Mouse (Mus musculus) heart, adult 2 months (tissue): ENCODE results near the gene Syt2. TPM values are rescaled to one million over a fixed set of nuclear protein-coding genes. Genes with fewer than 3 reads are reported as not detected.
A peak's percentile ranks its signal among the peaks of the same experiment; 100 is the strongest.

Experiments
- DNase-seq, 2 experiments: peaks; one replicate each; pipeline ENCODE4 v3.0.0; 2021
- H3K27ac ChIP-seq: fragments of 200-600 bp; 2 replicates; pipeline ENCODE4 v1.8.1; 2022
- H3K27me3 ChIP-seq: fragments of 200-500 bp; 2 replicates; pipeline ENCODE4 v1.6.1; 2012; ENCODE audit warnings: mild to moderate bottlenecking, low read length, inconsistent platforms, mixed read lengths; ENCODE audit not compliant: control insufficient read depth, insufficient read depth
- H3K36me3 ChIP-seq: fragments of 200-500 bp; 2 replicates; pipeline ENCODE4 v1.6.1; 2012; ENCODE audit warnings: low read length, inconsistent platforms; ENCODE audit not compliant: control insufficient read depth, insufficient read depth
- H3K4me1 ChIP-seq: fragments of 200-500 bp; 2 replicates; pipeline ENCODE4 v1.6.1; 2011; ENCODE audit warnings: low read length; ENCODE audit not compliant: control insufficient read depth, insufficient read depth
- H3K4me3 ChIP-seq: fragments of 200-600 bp; 2 replicates; pipeline ENCODE4 v1.8.1; 2022
- H3K79me2 ChIP-seq: fragments of 200-500 bp; replicated peaks from 2 replicates; pipeline ENCODE4 v1.6.1; 2012; ENCODE audit warnings: mild to moderate bottlenecking, inconsistent platforms, low read length, moderate library complexity, mixed read lengths; ENCODE audit not compliant: control insufficient read depth, insufficient read depth
- H3K9ac ChIP-seq: fragments of 200-500 bp; 2 replicates; pipeline ENCODE4 v1.6.1; 2012; ENCODE audit warnings: low read depth, mild to moderate bottlenecking, control low read depth, inconsistent platforms, low read length, mixed read lengths
- CTCF ChIP-seq: fragments of 200-600 bp; IDR thresholded peaks from 2 replicates; pipeline ENCODE4 v1.8.1; 2022; ENCODE audit warnings: antibody characterized with exemption, mild to moderate bottlenecking, moderate library complexity
- EP300 ChIP-seq: fragments of 200-500 bp; IDR thresholded peaks from 2 replicates; pipeline ENCODE4 v1.6.1; 2011; ENCODE audit warnings: low read depth, low read length, control low read depth; ENCODE audit not compliant: insufficient read depth
- POLR2A ChIP-seq: fragments of 200-500 bp; IDR thresholded peaks from 2 replicates; pipeline ENCODE4 v1.6.1; 2011; ENCODE audit warnings: mild to moderate bottlenecking, low read depth, low read length, control low read depth; ENCODE audit not compliant: insufficient read depth
- WGBS: fragments of 180-500 bp; shearing (Covaris S2); methylation state at CpG from one replicate; pipeline ENCODE4 v1.1.7; 2018; 5-methylcytosine and 5-hydroxymethylcytosine counted together
- intact Hi-C: fragments of 180-260 bp; cut with DNase I; formaldehyde crosslinking; loops from one replicate; pipeline ENCODE4 v1.15.1; 2025
- polyA plus RNA-seq: library from polyadenylated mRNA; depleted of rRNA; stranded (reverse); fragments of >200 nt; gene quantifications from 2 replicates; pipeline ENCODE4 v1.2.3, GENCODE M21; 2012
- total RNA-seq, 2 experiments: library from RNA; stranded (reverse); gene quantifications; 2 replicates each; pipeline ENCODE4 v1.2.3; 2021

The Syt2 gene
- total and polyA plus RNA-seq, 3 experiments, result 0.04 to 0.05 TPM; not detected in 1

DNA sequence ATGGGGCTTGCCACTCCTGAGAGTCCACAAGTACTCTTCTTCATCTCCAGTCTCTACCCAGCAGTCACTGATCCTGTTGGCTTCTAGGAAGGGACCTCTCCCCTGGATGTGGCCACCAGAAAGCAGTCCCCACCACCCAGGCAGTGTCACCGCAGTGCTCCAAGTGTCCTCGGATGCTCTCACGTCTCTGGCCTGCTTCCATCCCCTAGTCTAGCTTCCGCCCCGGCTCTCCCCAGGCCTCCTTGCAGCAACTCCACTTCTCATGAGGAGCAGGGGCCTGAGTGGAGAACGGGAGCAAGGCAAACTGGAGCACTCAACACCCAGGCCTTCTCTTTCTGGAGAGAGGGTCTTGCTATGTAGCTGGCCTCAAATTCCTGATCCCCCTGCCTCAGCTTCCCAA lies 112.7 kb downstream of the Syt2 start:
- Histone ChIP-seq H3K27ac (no peak overlapping the region; the same call in 1 of the 2 replicates), H3K27me3 (no peaks in the 10 kb centered on the region), H3K9ac (no peak overlapping the region; the same call in 1 of the 2 replicates), H3K4me3 (no peak overlapping the region), H3K79me2 (no peaks in the 10 kb centered on the region), H3K4me1 (peaks cover 13% of the 10 kb centered on the region), H3K36me3 (peaks cover 8% of the 10 kb centered on the region; the same call in 1 of the 2 replicates)
- 46% methylated on average over 6 of the region's 6 CpGs for WGBS
- no peak for TF ChIP-seq EP300
- no peak for TF ChIP-seq CTCF
- no peak for TF ChIP-seq POLR2A
- DNase-seq, result peak in 1 of 2 experiments; percentile 50
- intact Hi-C loops, result no loop called here

DNA sequence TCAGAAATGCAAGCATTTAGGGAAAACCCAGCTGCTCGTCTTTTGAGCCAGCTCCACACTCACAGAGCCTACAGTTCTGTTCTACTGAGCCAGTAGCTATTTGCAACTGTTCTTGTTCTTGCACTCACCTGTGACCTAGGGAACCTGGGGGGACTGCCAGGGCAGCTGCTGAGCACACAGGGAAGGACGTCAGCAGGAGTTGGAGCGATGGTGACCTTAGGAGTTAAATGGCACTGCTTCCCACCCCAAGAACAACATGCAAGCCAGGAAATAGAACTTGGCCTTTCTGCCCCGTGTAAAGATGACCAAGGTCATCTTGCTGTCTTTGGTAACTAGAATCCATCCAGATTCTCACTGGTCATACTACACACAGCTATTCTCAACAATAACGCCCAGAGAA lies 114.2 kb downstream of the Syt2 start:
- no peaks in the 10 kb centered on the region for H3K27me3 ChIP-seq
- peaks cover 8% of the 10 kb centered on the region; the same call in 1 of the 2 replicates for H3K36me3 ChIP-seq
- no peaks in the 10 kb centered on the region for H3K79me2 ChIP-seq
- 67% methylated on average over 5 of the region's 5 CpGs for WGBS
- intact Hi-C loops, result no loop called here
- no peak overlapping the region for H3K4me3 ChIP-seq
- peak overlapping the region; percentile 15; the same call in 1 of the 2 replicates for H3K27ac ChIP-seq
- TF ChIP-seq EP300 (no peak), CTCF (no peak)
- no peak for DNase-seq
- peaks cover 14% of the 10 kb centered on the region for H3K4me1 ChIP-seq
- no peak overlapping the region for H3K9ac ChIP-seq

DNA sequence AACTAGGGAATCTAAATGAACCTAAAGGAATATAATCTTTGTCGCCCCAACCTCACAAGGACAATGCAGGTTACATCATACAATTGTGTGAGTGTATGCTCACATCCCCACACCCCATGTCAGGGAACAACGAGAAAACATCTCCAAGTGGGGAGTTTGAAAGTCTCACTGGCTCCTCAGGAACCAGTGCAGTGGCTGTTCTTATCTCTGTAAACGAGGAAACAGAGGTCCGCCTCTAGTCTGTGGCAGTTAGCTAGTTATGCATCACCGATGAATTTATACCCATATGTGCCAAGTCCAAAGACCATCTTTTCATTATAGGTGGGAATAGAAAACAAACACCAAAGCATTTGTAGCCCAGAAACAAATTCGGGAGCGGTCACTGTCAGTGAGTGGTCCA lies 115.1 kb downstream of the Syt2 start:
- no peak overlapping the region for H3K27ac ChIP-seq
- H3K9ac ChIP-seq, result no peak overlapping the region
- DNase-seq, result no peak
- H3K27me3 ChIP-seq, result no peaks in the 10 kb centered on the region
- H3K79me2 ChIP-seq, result no peaks in the 10 kb centered on the region
- no peak overlapping the region for H3K4me3 ChIP-seq
- no peak for TF ChIP-seq CTCF
- no peak for TF ChIP-seq POLR2A
- TF ChIP-seq EP300, result no peak
- H3K36me3 ChIP-seq, result peaks cover 8% of the 10 kb centered on the region; the same call in 1 of the 2 replicates
- WGBS, result 72% methylated on average over 7 of the region's 7 CpGs
- intact Hi-C loops, result no loop called here
- H3K4me1 ChIP-seq, result peaks cover 13% of the 10 kb centered on the region

DNA sequence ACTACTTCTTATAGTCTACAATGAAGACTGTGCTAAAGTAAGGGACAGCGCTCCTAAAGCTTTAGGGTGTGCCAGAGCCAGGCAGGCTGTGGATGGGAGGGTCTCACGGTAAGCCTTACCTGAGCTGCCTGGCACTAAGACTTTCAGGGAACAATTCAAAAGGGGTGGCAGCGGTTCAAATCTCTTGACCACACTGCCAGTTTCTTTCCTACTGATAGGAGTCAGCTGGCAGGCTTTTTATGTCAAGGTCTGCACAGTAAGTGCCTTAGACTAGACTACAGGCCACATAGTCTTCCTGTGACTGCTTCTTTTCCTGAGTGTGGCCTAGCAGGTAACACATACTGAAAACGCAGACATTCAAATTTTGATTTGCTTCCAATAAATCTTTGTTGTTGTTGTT lies 116.8 kb downstream of the Syt2 start:
- H3K4me3 ChIP-seq, result no peak overlapping the region
- intact Hi-C loops, result no loop called here
- WGBS, result 85% methylated on average over 4 of the region's 4 CpGs
- H3K9ac ChIP-seq, result no peak overlapping the region
- no peaks in the 10 kb centered on the region for H3K27me3 ChIP-seq
- peaks cover 13% of the 10 kb centered on the region for H3K4me1 ChIP-seq
- H3K36me3 ChIP-seq, result peaks cover 8% of the 10 kb centered on the region; the same call in 1 of the 2 replicates
- no peaks in the 10 kb centered on the region for H3K79me2 ChIP-seq
- TF ChIP-seq POLR2A (no peak), CTCF (no peak), EP300 (no peak)
- no peak for DNase-seq
- H3K27ac ChIP-seq, result no peak overlapping the region

DNA sequence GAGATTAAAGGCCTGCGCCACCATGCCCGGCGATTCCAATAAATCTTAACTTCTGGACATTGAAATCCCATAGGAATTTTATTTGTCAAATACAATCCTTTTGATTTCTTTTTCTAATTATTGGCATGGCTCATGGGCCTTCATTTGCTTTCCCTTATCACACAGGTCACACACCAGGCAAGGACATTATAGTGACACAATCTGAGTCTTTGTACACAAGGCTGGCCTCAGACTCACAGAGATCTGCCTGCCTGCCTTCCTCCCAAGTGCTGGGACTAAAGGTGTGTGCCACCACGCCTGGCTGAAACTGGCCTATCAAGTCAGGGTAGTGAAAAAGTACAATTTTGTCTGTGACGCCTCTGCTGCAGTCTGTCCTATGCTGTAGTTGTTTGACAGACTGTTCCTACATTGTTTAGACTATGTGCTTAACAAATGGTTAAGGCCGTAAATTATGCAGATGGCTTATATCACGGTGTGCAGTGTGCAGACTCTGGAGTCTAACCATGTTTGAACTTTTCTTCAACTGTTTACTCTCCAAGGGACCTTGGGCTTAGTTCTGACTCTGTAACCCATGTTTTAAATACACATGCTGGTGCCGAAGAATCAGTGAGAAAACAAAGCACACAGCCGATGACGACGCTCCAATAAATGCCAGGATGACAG lies 117.4 kb downstream of the Syt2 start:
- H3K9ac ChIP-seq, result no peak overlapping the region
- H3K27me3 ChIP-seq, result no peaks in the 10 kb centered on the region
- no peak overlapping the region for H3K27ac ChIP-seq
- TF ChIP-seq POLR2A, result no peak
- no peak for TF ChIP-seq CTCF
- TF ChIP-seq EP300, result no peak
- intact Hi-C loops, result no loop called here
- 89% methylated on average over 11 of the region's 11 CpGs for WGBS
- no peak overlapping the region for H3K4me3 ChIP-seq
- no peak for DNase-seq
- H3K4me1 ChIP-seq, result peaks cover 13% of the 10 kb centered on the region
- no peaks in the 10 kb centered on the region for H3K79me2 ChIP-seq
- peaks cover 8% of the 10 kb centered on the region; the same call in 1 of the 2 replicates for H3K36me3 ChIP-seq

DNA sequence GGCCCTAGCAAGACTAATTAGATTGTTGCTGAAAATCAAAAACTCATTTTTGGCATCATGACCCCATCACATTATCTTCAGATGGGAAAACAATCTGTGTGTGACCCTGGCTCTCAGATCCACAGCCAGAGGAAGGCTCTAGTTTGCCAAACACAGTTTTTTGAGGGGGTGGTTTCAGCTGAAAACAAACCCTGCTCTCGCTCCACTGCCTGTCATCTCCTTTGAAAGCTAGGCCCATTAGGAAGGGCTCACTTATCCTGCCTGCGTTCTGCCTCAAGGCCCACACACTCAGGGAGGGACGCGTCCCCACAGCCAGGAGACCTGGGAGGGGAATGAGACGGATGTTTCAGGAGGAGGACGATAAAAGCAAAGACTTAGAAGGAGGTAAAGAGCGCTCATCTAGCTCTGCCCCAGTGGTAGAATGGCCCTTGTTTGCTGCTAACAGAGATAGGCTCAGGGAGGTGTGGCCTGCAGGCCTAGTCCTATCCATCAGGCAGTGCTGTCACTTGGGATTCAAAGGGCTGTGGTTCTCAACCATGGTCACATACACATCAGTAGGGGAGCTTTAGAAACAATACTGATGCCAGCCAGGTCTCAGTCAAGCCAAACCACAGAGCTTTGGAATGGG lies 118.5 kb downstream of the Syt2 start:
- DNase-seq, result no peak
- H3K4me1 ChIP-seq, result peaks cover 4% of the 10 kb centered on the region; the same call in 1 of the 2 replicates
- no peak overlapping the region for H3K9ac ChIP-seq
- H3K36me3 ChIP-seq, result peaks cover 4% of the 10 kb centered on the region; the same call in 1 of the 2 replicates
- TF ChIP-seq POLR2A (no peak), CTCF (no peak), EP300 (no peak)
- 0 out of 2 replicates have a peak overlapping the region, but pooled peaks have one; percentile 6 for H3K27ac ChIP-seq
- no peak overlapping the region for H3K4me3 ChIP-seq
- 69% methylated on average over 7 of the region's 7 CpGs for WGBS
- intact Hi-C loops, result no loop called here
- no peaks in the 10 kb centered on the region for H3K27me3 ChIP-seq
- H3K79me2 ChIP-seq, result no peaks in the 10 kb centered on the region
